Mouse (Mus musculus) left cerebral cortex, postnatal 14 days (tissue): Measurements from ENCODE around the gene 2310030G06Rik. TPM values are rescaled to one million over a fixed set of nuclear protein-coding genes. Genes with fewer than 3 reads are reported as not detected.

Experiments
- DNase-seq, 2 experiments: peaks; one replicate each; pipeline ENCODE4 v3.0.0; 2021 to 2022; ENCODE audit warnings: low spot score in 2 of 2, mixed read lengths in 1 of 2
- intact Hi-C: fragments of 180-260 bp; cut with DNase I; formaldehyde crosslinking; loops from one replicate; pipeline ENCODE4 v1.15.1; 2025
- long read RNA-seq, 2 experiments: library from polyadenylated mRNA; stranded (forward); transcript quantifications; one replicate each; pipeline ENCODE4 v2.0.0; 2021
- total RNA-seq, 2 experiments: library from RNA; stranded (reverse); gene quantifications; 2 replicates each; pipeline ENCODE4 v1.2.3; 2021

The 2310030G06Rik gene
- 1 to 10 TPM; 2.0 to 3.1 TPM for total RNA-seq
- long read RNA-seq, experiment 1, partial matches to known transcripts = 0 of 2 reads
- long read RNA-seq, experiment 1, other reads (novel, unspliced or antisense) = 0 of 2 reads
- long read RNA-seq, experiment 2 = 0 reads

GRCm38 (mm10) chr9:50746214-50746677, at the start of gene 2310030G06Rik:
2310030G06Rik (minus strand) TSS chr9:50746536.
- intact Hi-C loops = no loop called here
- DNase-seq = no peak

- no peak for DNase-seq
- intact Hi-C loops = no loop called here
These were observed 48.9 kb upstream of the 2310030G06Rik start for GRCm38 (mm10) chr9:50795266-50795665.

DNA sequence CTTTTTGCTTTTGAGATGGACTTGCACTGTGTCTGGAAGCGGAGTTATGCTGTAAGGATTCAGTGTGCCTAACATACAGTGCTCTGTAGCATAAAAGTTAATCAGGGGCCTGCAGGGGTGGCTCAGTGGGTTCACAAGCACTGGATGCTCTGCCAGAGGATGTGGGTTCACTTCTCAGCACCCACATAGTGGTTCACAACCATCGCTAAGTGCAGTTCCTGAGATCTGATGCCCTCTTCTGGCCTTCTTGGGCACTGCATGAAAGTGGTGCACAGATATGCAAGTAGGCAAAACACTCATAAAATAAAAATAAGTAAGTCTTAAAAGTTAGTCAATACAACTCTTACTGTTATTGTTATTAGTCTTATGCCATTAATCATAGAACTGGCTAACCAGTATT, 35.8 kb upstream of the 2310030G06Rik start:
- peak in 1 of 2 experiments; percentile 34 for DNase-seq
- intact Hi-C loops = no loop called here

GRCm38 (mm10) chr9:50776162-50776760, 29.9 kb upstream of the 2310030G06Rik start:
- intact Hi-C loops = no loop called here
- DNase-seq = no peak

- DNase-seq = no peak
- intact Hi-C loops = no loop called here
These were observed 29.4 kb upstream of the 2310030G06Rik start for GRCm38 (mm10) chr9:50775662-50776126.

DNA sequence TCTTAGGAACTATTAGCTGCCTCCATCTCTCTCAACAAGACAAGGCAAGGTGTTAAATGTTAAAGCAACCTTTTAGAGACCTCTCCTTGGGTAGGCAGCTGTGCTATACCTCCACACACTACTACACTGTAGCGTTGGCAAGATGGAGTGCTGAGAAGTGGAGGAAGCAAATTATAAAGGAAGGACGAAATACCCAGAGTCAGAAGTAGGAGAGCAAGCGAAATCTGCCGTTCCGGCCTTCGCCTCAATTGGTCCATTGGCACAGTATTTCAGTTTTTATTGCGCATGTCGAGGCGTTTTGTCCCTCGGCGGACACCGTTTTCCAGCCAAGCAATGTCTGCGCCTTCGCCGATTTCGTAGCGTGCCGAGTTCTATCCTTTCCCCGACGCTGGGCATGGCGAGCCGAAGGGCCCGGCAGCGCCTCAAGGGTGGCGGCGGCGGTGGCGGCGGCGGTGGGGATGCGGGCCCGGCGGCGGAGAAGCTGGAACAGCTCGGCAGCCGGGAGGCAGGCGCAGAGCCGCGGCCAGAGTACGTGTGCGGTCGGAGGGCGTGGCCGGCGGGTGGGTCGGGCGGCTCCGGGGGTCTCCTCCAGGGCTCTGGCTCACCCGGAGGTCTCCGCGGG, 28.8 kb upstream of the 2310030G06Rik start, which contains the start of the genes Alg9 and 1110032A03Rik:
TSS of gene Alg9 (plus strand) at position 29 of the 622 bp plus-strand sequence.
TSS of gene 1110032A03Rik (minus strand) at position 530 of the 622 bp plus-strand sequence.
- DNase-seq = peak; percentile 86 to 91
- intact Hi-C loops = no loop called here

GRCm38 (mm10) chr9:50774026-50774462, 27.7 kb upstream of the 2310030G06Rik start:
- no peak for DNase-seq
- intact Hi-C loops = no loop called here

DNA sequence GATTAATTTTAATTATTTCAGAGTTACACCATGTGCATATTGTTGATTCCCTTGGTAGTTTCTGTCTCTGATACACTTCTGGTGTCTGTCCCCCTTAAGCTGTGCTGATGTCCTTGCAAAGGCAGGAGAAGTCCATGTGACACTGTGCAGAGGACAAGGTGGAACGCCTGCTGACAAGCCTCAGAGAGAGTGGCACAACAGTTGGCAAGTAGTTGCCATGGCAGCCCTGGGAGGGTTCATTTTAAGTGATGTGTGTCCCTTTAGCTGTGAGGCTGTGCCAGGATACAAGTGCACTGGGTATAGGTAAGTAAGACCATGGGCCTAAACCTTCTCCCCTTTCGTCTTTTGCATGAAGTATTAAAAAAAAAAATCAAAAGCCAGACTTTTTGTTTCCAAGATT, 23.7 kb upstream of the 2310030G06Rik start:
- no peak for DNase-seq
- intact Hi-C loops = no loop called here

DNA sequence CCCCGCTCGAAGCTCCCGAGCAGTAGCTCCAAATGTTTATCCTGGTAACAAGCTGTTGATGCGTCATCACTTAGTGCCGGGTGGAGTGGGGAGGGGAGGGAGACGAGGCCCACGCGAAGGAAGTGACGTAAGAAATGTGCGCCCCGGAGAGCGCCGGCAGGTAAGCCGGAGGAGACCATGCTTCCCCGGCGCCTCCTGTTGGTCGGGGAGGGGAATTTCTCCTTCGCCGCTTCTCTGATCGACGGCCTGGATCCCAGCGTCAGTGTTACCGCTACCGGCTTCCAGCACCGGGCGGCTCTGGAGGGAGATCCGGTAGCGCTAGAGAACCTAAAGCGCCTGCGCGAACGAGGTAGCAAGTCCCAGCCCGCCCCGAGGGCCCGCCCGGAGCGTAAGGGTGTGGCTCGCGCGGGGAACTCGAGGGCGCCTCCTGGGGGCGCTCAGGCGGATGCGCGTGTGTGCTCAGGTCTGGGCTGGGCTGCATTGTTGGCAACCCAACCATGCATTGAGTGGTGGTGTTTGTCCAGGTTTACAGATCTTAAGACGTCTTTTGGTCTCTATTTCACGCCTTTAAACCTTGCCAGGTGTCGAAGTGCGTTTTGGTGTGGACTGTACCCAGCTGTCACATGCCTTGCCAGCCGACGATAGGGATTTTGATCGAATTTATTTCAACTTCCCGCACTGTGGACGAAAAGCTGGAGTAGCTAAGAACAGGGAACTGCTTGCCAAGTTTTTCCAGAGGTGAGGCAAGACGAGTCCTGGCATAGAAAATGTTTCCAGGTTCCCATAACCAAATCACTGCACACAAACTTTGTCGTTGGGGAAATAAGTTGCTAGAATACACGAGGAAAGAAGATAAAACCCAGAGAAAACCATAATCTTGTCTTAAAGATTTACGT, 22.0 kb upstream of the 2310030G06Rik start, which contains the start of gene Fdxacb1:
TSS of gene Fdxacb1 (plus strand) at position 130 of the 896 bp plus-strand sequence.
- peak; percentile 98 to 99 for DNase-seq
- intact Hi-C loops = loop anchor here (5.0 kb wide), 1 partner anchor 71 kb away; no protein-coding TSS in a partner anchor

- intact Hi-C loops = loop anchor here (5.0 kb wide), 1 partner anchor 70 kb away; no protein-coding TSS in a partner anchor
These were observed 21.3 kb upstream of the 2310030G06Rik start for GRCm38 (mm10) chr9:50767531-50768106.

GRCm38 (mm10) chr9:50763331-50763730, 17.0 kb upstream of the 2310030G06Rik start:
- intact Hi-C loops = no loop called here
- DNase-seq = no peak

More at GRCm38 (mm10) chr9:50767531-50768106, 21.3 kb upstream of the 2310030G06Rik start:
- DNase-seq = no peak

- intact Hi-C loops = no loop called here
- DNase-seq = no peak
These were observed 15.3 kb upstream of the 2310030G06Rik start for GRCm38 (mm10) chr9:50761520-50762243.

GRCm38 (mm10) chr9:50756711-50757110, 10.4 kb upstream of the 2310030G06Rik start:
- intact Hi-C loops = no loop called here
- no peak for DNase-seq

DNA sequence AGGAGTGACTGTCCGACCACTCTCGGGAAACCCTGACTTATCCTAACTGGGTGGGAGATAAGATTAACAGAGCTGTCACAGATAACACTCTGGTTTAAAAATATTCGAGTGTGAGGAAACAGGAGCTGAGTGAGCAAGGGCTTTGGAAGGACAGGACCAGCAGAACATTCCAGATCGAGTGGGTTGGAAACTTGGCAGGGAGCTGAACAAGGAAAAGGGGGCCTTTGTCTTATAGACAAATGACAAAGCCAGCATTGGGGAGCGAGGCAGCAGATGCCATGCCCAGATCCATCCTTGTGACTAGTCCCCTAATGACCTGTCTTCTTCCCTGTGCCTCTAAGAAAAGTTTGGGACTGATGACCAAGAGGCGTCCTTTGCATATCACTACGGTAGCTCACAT, 7.6 kb upstream of the 2310030G06Rik start:
- DNase-seq = no peak
- intact Hi-C loops = loop anchor here (5.0 kb wide), 1 partner anchor 57 kb away; no protein-coding TSS in a partner anchor

DNA sequence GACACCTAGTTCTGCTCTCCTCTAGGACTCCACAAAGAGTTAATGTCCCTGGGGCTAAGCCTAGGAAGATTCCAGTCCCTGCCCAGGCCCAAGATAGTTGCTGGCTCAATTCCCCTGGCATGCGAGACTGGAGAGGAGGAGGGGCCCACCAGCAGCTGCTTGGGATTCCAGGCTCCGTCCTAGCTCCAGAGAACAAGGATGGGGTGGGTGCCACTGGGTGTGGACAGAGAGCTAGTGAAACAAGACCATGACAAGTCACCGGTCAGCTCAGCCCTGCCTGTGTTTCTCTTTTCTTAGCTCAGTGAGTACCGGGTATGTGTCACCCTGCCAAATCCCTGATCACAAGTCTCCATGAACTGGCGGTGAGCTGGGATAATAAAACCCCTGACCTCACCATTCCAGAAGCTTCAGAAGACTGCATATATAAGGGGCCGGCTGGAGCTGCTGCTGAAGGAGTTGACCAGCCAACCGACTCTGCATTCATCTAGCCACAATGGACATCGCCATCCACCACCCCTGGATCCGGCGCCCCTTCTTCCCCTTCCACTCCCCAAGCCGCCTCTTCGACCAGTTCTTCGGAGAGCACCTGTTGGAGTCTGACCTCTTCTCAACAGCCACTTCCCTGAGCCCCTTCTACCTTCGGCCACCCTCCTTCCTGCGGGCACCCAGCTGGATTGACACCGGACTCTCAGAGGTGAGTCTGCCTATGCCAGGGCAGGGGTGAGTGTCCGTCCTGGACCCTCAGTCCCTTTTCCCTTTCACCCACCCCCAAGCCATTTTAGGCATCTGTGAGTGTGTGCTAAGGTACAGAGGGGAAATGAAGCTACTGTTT, 6.7 kb upstream of the 2310030G06Rik start:
- intact Hi-C loops = loop anchor here (5.0 kb wide), 1 partner anchor 56 kb away; no protein-coding TSS in a partner anchor
- peak; percentile 61 to 71 for DNase-seq

GRCm38 (mm10) chr9:50752054-50752602, 5.8 kb upstream of the 2310030G06Rik start, which contains the start of gene Hspb2:
Hspb2 (minus strand) TSS chr9:50752354.
- intact Hi-C loops = loop anchor here (5.0 kb wide), 1 partner anchor 55 kb away; no protein-coding TSS in a partner anchor

GRCm38 (mm10) chr9:50751323-50751722, 5.0 kb upstream of the 2310030G06Rik start, which contains the start of gene Cryab:
Cryab (plus strand) TSS chr9:50751325.
- no peak for DNase-seq
- intact Hi-C loops = loop anchor here (5.0 kb wide), 1 partner anchor 54 kb away; no protein-coding TSS in a partner anchor

More at GRCm38 (mm10) chr9:50752054-50752602, 5.8 kb upstream of the 2310030G06Rik start, which contains the start of gene Hspb2:
- no peak for DNase-seq
